Mouse (Mus musculus) G1E (cell line): Measurements from ENCODE around the gene Rgn.

Experiments used
- CTCF ChIP-seq: IDR thresholded peaks from 2 replicates; pipeline ENCODE4 v1.5.1; 2012; ENCODE audit warnings: low read depth, low read length, inconsistent platforms, mixed read lengths
- GATA1 ChIP-seq: IDR thresholded peaks from 2 replicates; pipeline ENCODE4 v1.6.1; 2012; ENCODE audit warnings: borderline replicate concordance, low read length, inconsistent platforms, mixed read lengths
- POLR2AphosphoS5 ChIP-seq: IDR thresholded peaks from 2 replicates; pipeline ENCODE4 v1.6.1; 2012; ENCODE audit warnings: low read depth, low read length, inconsistent platforms; ENCODE audit not compliant: insufficient replicate concordance
- TAL1 ChIP-seq: conservative IDR thresholded peaks from 2 replicates; pipeline ENCODE4 v1.6.1; 2012; ENCODE audit warnings: low read depth, low read length, inconsistent platforms, mixed read lengths

GRCm38 (mm10) chrX:20521578-20521977 lies 28.0 kb upstream of the Rgn start:
- TF ChIP-seq CTCF (no peak), GATA1 (no peak), TAL1 (no peak), POLR2AphosphoS5 (no peak)
